16 mouse cellular contexts compared by ENCODE assay signal in the genomic region with DNA sequence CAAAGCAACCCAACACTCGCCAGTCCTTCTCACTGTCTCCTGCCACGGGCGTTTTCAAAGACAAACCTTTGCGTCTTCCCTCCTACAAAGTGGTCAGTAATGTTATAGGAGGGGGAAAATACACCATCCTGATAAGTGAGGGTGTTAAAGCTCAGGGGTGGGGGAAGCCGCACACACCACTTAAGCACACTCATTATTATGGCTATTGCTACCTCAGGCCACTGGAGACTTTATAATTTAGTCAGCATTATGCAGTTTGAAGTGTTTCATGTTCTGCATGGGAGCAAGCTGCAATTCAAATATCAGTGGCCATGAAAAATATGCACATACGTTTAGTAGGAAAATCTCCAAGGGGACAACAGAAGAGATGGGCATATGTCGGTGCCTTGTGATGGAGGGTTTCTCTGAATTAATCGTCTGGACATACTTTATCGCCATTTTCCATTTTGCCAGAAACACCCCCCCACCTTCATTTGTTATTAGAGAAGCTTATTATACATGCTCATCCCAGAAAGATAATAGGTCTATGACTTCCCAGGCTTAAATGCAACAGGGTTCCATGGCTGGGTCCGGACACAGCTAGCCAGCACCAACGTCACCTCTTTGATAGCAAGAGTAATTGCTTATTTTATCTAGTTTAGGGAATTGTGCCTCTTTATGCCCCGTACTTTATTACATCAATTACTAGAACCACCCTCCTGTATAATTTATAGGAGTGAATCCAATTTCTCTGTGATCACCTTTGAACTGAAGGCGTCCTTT.
DNase-seq lines count a peak whose midpoint lies in the region; ATAC-seq and TF ChIP-seq lines count a peak whose summit lies in the region.
"Had no signal": no experiment of that assay in that cellular context is flagged by ENCODE, and none has a peak within 500 bp of the region (broad histone marks: within the 10 kb centered on the region; RNA-seq: fewer than 3 reads in every experiment).

No protein-coding gene starts in this region.

- ATAC-seq in hindbrain, embryonic 13.5 days (ENCODE audit: low FRiP score), result 0 out of 2 replicates have a peak, but pooled peaks have one; percentile 24
- no peak for ATAC-seq in hindbrain, postnatal 0 days
- ATAC-seq in midbrain, embryonic 12.5 days (ENCODE audit: low FRiP score, low read depth), result peak; percentile 87
- peak; percentile 74 for ATAC-seq in midbrain, embryonic 15.5 days (replicated peaks)
- ATAC-seq in liver, embryonic 11.5 days (replicated peaks; ENCODE audit: low FRiP score), result no peak
- ATAC-seq: forebrain, embryonic 15.5 days had no signal

- DNase-seq in hindbrain, postnatal 0 days (ENCODE audit: low spot score), result no peak
- no peak for DNase-seq in urinary bladder, postnatal 4 days (ENCODE audit: low spot score in 2 of 2)
- no peak for DNase-seq in liver, embryonic 11.5 days (ENCODE audit: low spot score)
- DNase-seq: adrenal gland, adult 2 months; adrenal gland, postnatal 25 days; cerebellum, adult 2 months; cerebellum, postnatal 10 days; gastrocnemius, postnatal 36 days; heart, adult 11 months; heart, postnatal 36 days had no signal

- no peaks in the 10 kb centered on the region for H3K27me3 ChIP-seq in hindbrain, embryonic 13.5 days
- no peaks in the 10 kb centered on the region for H3K27me3 ChIP-seq in hindbrain, postnatal 0 days (ENCODE audit: insufficient read depth, low read length)
- H3K27me3 ChIP-seq in midbrain, embryonic 12.5 days, result no peaks in the 10 kb centered on the region
- H3K27me3 ChIP-seq in midbrain, embryonic 15.5 days (replicated peaks), result no peaks in the 10 kb centered on the region
- no peaks in the 10 kb centered on the region for H3K27me3 ChIP-seq in liver, embryonic 11.5 days (replicated peaks; ENCODE audit: control insufficient read depth, insufficient read depth, low read length)
- H3K27me3 ChIP-seq: forebrain, embryonic 15.5 days; heart, embryonic 13.5 days had no signal

- TF ChIP-seq CTCF in hindbrain, postnatal 0 days (IDR thresholded peaks at IDR 0.05; ENCODE audit: low read depth), result no peak

- 0 out of 2 replicates have a peak overlapping the region, but pooled peaks have one; percentile 20 for H3K27ac ChIP-seq in hindbrain, embryonic 13.5 days
- H3K27ac ChIP-seq in hindbrain, postnatal 0 days, result no peak overlapping the region
- H3K27ac ChIP-seq in midbrain, embryonic 12.5 days (replicated peaks), result peak overlapping the region; percentile 49; the same call in 1 of the 2 replicates
- H3K27ac ChIP-seq in midbrain, embryonic 15.5 days, result peak overlapping the region; percentile 51
- H3K27ac ChIP-seq in liver, embryonic 11.5 days (ENCODE audit: low read depth, low read length), result no peak overlapping the region
- H3K27ac ChIP-seq: embryonic facial prominence, embryonic 10.5 days; forebrain, embryonic 15.5 days; heart, embryonic 13.5 days had no signal

- no peak overlapping the region for H3K9ac ChIP-seq in hindbrain, embryonic 13.5 days
- H3K9ac ChIP-seq in hindbrain, postnatal 0 days (replicated peaks; ENCODE audit: low read length), result no peak overlapping the region
- no peak overlapping the region for H3K9ac ChIP-seq in midbrain, embryonic 12.5 days (replicated peaks)
- no peak overlapping the region for H3K9ac ChIP-seq in midbrain, embryonic 15.5 days
- no peak overlapping the region for H3K9ac ChIP-seq in liver, embryonic 11.5 days (ENCODE audit: low read depth, low read length)
- H3K9ac ChIP-seq: forebrain, embryonic 15.5 days; heart, embryonic 13.5 days had no signal

- H3K9me3 ChIP-seq in hindbrain, embryonic 13.5 days, result no peaks in the 10 kb centered on the region
- H3K9me3 ChIP-seq in hindbrain, postnatal 0 days (ENCODE audit: low read length), result no peaks in the 10 kb centered on the region
- H3K9me3 ChIP-seq in midbrain, embryonic 12.5 days, result no peaks in the 10 kb centered on the region
- H3K9me3 ChIP-seq in midbrain, embryonic 15.5 days, result no peaks in the 10 kb centered on the region
- no peaks in the 10 kb centered on the region for H3K9me3 ChIP-seq in liver, embryonic 11.5 days (ENCODE audit: control insufficient read depth, low read length)
- H3K9me3 ChIP-seq: embryonic facial prominence, embryonic 10.5 days; forebrain, embryonic 15.5 days; heart, embryonic 13.5 days had no signal

- no peaks in the 10 kb centered on the region for H3K36me3 ChIP-seq in hindbrain, embryonic 13.5 days
- H3K36me3 ChIP-seq in hindbrain, postnatal 0 days (ENCODE audit: insufficient read depth, low read length), result no peaks in the 10 kb centered on the region
- H3K36me3 ChIP-seq in midbrain, embryonic 12.5 days, result no peaks in the 10 kb centered on the region
- no peaks in the 10 kb centered on the region for H3K36me3 ChIP-seq in midbrain, embryonic 15.5 days (replicated peaks)
- H3K36me3 ChIP-seq in liver, embryonic 11.5 days (ENCODE audit: control insufficient read depth, insufficient read depth, low read length), result no peaks in the 10 kb centered on the region
- H3K36me3 ChIP-seq: embryonic facial prominence, embryonic 10.5 days; forebrain, embryonic 15.5 days; heart, embryonic 13.5 days had no signal

- WGBS in hindbrain, embryonic 13.5 days, result 48% methylated on average over 13 of the region's 13 CpGs
- 51% methylated on average over 13 of the region's 13 CpGs for WGBS in hindbrain, postnatal 0 days
- WGBS in midbrain, embryonic 12.5 days, result 58% methylated on average over 13 of the region's 13 CpGs
- 32% methylated on average over 13 of the region's 13 CpGs for WGBS in midbrain, embryonic 15.5 days
- 83% methylated on average over 13 of the region's 13 CpGs for WGBS in liver, embryonic 11.5 days

- peaks cover 11% of the 10 kb centered on the region for H3K4me1 ChIP-seq in hindbrain, embryonic 13.5 days (replicated peaks)
- H3K4me1 ChIP-seq in hindbrain, postnatal 0 days (ENCODE audit: insufficient read depth, low read length), result no peaks in the 10 kb centered on the region
- H3K4me1 ChIP-seq in midbrain, embryonic 12.5 days, result no peaks in the 10 kb centered on the region; the same call in 1 of the 2 replicates
- peaks cover 16% of the 10 kb centered on the region; the same call in 1 of the 2 replicates for H3K4me1 ChIP-seq in midbrain, embryonic 15.5 days
- H3K4me1 ChIP-seq in liver, embryonic 11.5 days (replicated peaks; ENCODE audit: control insufficient read depth, insufficient read depth, low read length), result no peaks in the 10 kb centered on the region
- H3K4me1 ChIP-seq: embryonic facial prominence, embryonic 10.5 days; forebrain, embryonic 15.5 days; heart, embryonic 13.5 days had no signal

- no peak overlapping the region for H3K4me2 ChIP-seq in hindbrain, embryonic 13.5 days
- no peak overlapping the region for H3K4me2 ChIP-seq in hindbrain, postnatal 0 days (ENCODE audit: low read depth, low read length)
- H3K4me2 ChIP-seq in midbrain, embryonic 12.5 days (replicated peaks), result no peak overlapping the region
- peak overlapping the region; percentile 28 for H3K4me2 ChIP-seq in midbrain, embryonic 15.5 days
- H3K4me2 ChIP-seq in liver, embryonic 11.5 days, result no peak overlapping the region
- H3K4me2 ChIP-seq: forebrain, embryonic 15.5 days; heart, embryonic 13.5 days had no signal

- no peak overlapping the region for H3K4me3 ChIP-seq in hindbrain, embryonic 13.5 days
- no peak overlapping the region for H3K4me3 ChIP-seq in hindbrain, postnatal 0 days (ENCODE audit: low read length)
- H3K4me3 ChIP-seq in midbrain, embryonic 12.5 days, result no peak overlapping the region
- no peak overlapping the region for H3K4me3 ChIP-seq in midbrain, embryonic 15.5 days
- no peak overlapping the region for H3K4me3 ChIP-seq in liver, embryonic 11.5 days (ENCODE audit: low read depth, low read length)
- H3K4me3 ChIP-seq: embryonic facial prominence, embryonic 10.5 days; forebrain, embryonic 15.5 days; heart, embryonic 13.5 days had no signal

Comparison
In these comparisons a context has a peak if more than half of its experiments do, and no peak if none do; other contexts are left out.
1. ATAC-seq: peak in hindbrain, embryonic 13.5 days (single experiment), midbrain, embryonic 12.5 days (single experiment) and midbrain, embryonic 15.5 days (single experiment); none in hindbrain, postnatal 0 days (single experiment) and liver, embryonic 11.5 days (single experiment).
2. H3K27ac ChIP-seq: peak in hindbrain, embryonic 13.5 days (single experiment), midbrain, embryonic 12.5 days (single experiment) and midbrain, embryonic 15.5 days (single experiment); none in hindbrain, postnatal 0 days (single experiment) and liver, embryonic 11.5 days (single experiment).